Mouse (Mus musculus) embryonic fibroblast, embryonic 13.5 days (primary cell): ENCODE results near the gene Alkbh8. TPM values are rescaled to one million over a fixed set of nuclear protein-coding genes. Genes with fewer than 3 reads are reported as not detected.
"Not testable (repeated sequence)": the region's sequence is repeated elsewhere in the genome, so short reads cannot be mapped to it uniquely, and the experiment has no call there.

Experiments
- H3K27ac ChIP-seq: 2 replicates; pipeline ENCODE4 v1.5.1; 2012; ENCODE audit warnings: low read length, control low read depth, inconsistent platforms; ENCODE audit not compliant: insufficient read depth
- H3K4me1 ChIP-seq: 2 replicates; pipeline ENCODE4 v1.6.1; 2011; ENCODE audit warnings: low read length; ENCODE audit not compliant: control insufficient read depth, insufficient read depth
- H3K4me3 ChIP-seq: 2 replicates; pipeline ENCODE4 v1.5.1; 2011; ENCODE audit warnings: mild to moderate bottlenecking, control low read depth, low read length; ENCODE audit not compliant: insufficient read depth
- CTCF ChIP-seq: IDR thresholded peaks from 2 replicates; pipeline ENCODE4 v1.5.1; 2011; ENCODE audit warnings: mild to moderate bottlenecking, control low read depth, low read length, moderate library complexity, borderline replicate concordance; ENCODE audit not compliant: insufficient read depth
- POLR2A ChIP-seq: IDR thresholded peaks from 2 replicates; pipeline ENCODE4 v1.6.1; 2011; ENCODE audit warnings: low read depth, mild to moderate bottlenecking, control low read depth, low read length, moderate library complexity
- polyA plus RNA-seq: library from polyadenylated mRNA; stranded (reverse); fragments of >200 nt; gene quantifications from 2 replicates; pipeline ENCODE4 v1.2.4, GENCODE M21; 2011; ENCODE audit warnings: low read depth; ENCODE audit not compliant: missing spikeins, insufficient read length

The Alkbh8 gene
- polyA plus RNA-seq, 1 experiment: 22.3 TPM

GRCm38 (mm10) chr9:3345967-3346366 is 11.0 kb downstream of the Alkbh8 start:
- H3K4me1 ChIP-seq: no peaks in the 10 kb centered on the region
- H3K4me3 ChIP-seq: no peak overlapping the region
- H3K27ac ChIP-seq: no peak overlapping the region
- no peak for TF ChIP-seq CTCF
- TF ChIP-seq POLR2A: no peak

- H3K27ac ChIP-seq: no peak overlapping the region
- no peak for TF ChIP-seq CTCF
- no peak for TF ChIP-seq POLR2A
- no peak overlapping the region for H3K4me3 ChIP-seq
- no peaks in the 10 kb centered on the region for H3K4me1 ChIP-seq
Observed at GRCm38 (mm10) chr9:3350056-3350455, 15.1 kb downstream of the Alkbh8 start.

- not testable (repeated sequence) for H3K27ac ChIP-seq, H3K4me1 ChIP-seq, H3K4me3 ChIP-seq
Observed at GRCm38 (mm10) chr9:3376323-3376722, 41.4 kb downstream of the Alkbh8 start.

- peak within 1 kb of the TSS; percentile 94 for H3K4me3 ChIP-seq
- TF ChIP-seq POLR2A: no peak; the same call in none of the 2 replicates
- TF ChIP-seq CTCF: no peak
- H3K27ac ChIP-seq: peak within 1 kb of the TSS; percentile 94
- no peaks in the 10 kb centered on the region for H3K4me1 ChIP-seq
Observed at GRCm38 (mm10) chr9:3403251-3404208, 68.6 kb downstream of the Alkbh8 start, which contains the start of gene Cwf19l2. Gene Cwf19l2 (plus strand): TSS chr9:3403592.

DNA sequence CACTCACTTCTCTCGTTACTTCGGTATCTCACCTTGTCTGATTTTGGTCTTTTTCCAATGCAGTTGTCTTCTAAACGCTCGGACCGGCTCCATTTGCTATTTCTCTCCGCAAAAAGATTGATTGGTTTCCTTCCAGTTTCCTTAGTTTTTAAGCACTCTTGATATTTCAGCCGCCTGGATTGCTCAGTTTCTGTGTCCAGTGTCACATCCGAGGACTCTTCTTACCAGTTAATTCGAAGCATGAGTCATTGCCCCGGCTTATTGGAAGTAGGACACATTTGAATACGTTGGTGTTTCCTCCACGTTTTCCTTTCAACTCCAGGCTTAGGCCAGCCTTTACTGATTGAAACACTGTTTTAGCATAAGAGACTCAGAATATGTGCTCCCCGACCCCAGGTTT is 69.4 kb downstream of the Alkbh8 start:
- Histone ChIP-seq H3K4me3 (peak overlapping the region; percentile 94), H3K27ac (peak overlapping the region; percentile 83), H3K4me1 (no peaks in the 10 kb centered on the region)
- TF ChIP-seq CTCF (no peak), POLR2A (no peak)

DNA sequence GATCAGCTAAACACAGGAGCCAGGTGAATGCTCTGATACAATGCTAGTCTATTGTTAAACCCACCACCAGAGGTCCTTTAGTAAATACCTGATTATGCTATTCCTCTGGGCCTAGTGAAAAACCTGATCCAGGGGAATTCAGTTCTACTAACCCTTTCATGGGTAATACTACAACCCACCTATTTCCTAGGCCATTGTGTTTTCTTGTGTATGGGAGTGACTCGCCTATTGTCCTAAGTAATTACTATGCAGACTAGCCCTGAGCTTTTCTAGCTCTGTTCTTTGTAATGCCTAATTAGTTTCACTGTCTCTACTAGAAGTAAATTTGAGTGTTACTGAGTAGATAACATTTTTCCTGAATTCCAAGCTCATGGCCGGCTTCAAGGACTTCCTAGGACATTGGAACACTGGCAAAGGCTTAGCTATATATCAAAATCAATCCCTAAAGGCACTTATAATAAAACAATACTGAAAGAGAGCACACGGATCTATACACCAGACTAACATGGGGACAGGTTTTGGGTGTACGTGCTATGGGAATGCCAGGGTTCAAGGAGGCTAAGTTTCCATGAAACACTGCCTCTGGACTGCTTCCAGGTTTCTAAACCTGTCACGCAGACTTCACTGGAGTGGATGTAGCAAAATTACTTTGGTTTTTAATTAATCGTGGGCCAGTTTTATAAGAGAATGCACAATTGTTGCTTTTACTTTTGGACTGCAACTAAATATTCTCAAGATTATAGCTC is 104.8 kb downstream of the Alkbh8 start:
- not testable (repeated sequence) for H3K4me1 ChIP-seq, H3K4me3 ChIP-seq, H3K27ac ChIP-seq

Other genes with a start within 250 kb of the Alkbh8 start
- gene Cwf19l2, start 68.5 kb downstream of the Alkbh8 start, polyA plus RNA-seq: 17.1 and 18.8 TPM in 2 replicates
- gene Gucy1a2, start 197.6 kb downstream of the Alkbh8 start, polyA plus RNA-seq: 14.0 and 17.5 TPM in 2 replicates